Mouse (Mus musculus) testis, adult 2 months (tissue): ENCODE measurements around the gene Katnal1.

Experiments used
- CTCF ChIP-seq: fragments of 200-500 bp; IDR thresholded peaks from 2 replicates; pipeline ENCODE4 v1.5.1; 2012; ENCODE audit warnings: low read depth, mild to moderate bottlenecking, inconsistent platforms, low read length, moderate library complexity; ENCODE audit not compliant: control insufficient read depth, insufficient read depth, insufficient replicate concordance
- POLR2A ChIP-seq: fragments of 200-500 bp; IDR thresholded peaks from 2 replicates; pipeline ENCODE4 v1.6.1; 2012; ENCODE audit warnings: low read depth, mild to moderate bottlenecking, inconsistent platforms, low read length, moderate library complexity; ENCODE audit not compliant: control insufficient read depth

DNA sequence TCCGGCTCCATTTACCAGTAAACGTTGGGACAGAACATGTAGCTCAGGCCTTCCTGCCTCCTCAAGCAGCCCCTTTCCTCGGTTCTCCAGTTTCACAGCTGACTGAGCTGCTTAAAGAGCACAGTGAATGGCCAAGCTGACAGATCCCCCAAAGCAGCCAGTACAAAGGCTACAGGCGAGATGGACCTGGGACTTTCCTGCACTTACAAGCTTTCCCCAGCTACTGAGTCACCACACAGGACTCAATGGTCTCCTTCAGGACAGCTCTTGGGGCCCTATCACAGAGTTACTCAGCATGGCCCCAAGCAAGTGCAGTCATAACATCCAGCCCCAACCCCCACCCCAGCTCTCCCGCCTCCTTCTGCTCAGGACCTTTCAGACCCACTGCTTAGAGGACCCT lies 34.1 kb downstream of the Katnal1 start:
- TF ChIP-seq CTCF (no peak), POLR2A (no peak)
